Mouse (Mus musculus): ENCODE results near the gene Hoxc8. TPM values are rescaled to one million over a fixed set of nuclear protein-coding genes. Genes with fewer than 3 reads are reported as not detected.

Hoxc8 gene
- polyA plus RNA-seq, 1 experiment from 2014 or later, result not detected

DNA sequence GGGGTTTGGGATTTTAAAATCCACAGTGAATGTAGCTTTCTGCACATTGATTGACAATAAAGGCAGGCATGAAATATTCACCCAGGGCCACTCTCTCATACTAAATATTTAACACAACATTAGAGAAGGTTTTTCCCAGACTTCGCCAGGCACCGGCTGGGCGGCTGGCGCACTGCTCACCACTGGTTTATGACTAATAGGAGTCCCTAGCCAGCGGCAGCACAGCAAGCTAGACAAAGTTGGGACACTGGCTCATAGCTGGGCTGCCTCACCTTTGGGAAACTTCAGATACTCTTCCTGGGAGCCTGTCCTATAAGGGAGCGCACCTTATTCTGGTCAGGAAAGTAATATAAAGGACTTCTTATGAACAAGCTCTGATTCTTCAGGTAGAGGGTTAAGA is 36.8 kb upstream of the Hoxc8 start:
- no peak overlapping the region for H3K27ac ChIP-seq (ENCODE audit: low read depth, low read length)
- ATAC-seq (no peak), DNase-seq (ENCODE audit: low spot score) (no peak)
- H3K27me3 ChIP-seq (replicated peaks; ENCODE audit: control insufficient read depth, insufficient read depth, low read length), result peaks cover 98% of the 10 kb centered on the region
- H3K36me3 ChIP-seq (ENCODE audit: control insufficient read depth, insufficient read depth, low read length), result no peaks in the 10 kb centered on the region
- H3K4me2 ChIP-seq (ENCODE audit: low read length), result no peak overlapping the region
- H3K4me3 ChIP-seq (ENCODE audit: low read depth, low read length), result no peak overlapping the region
- no peaks in the 10 kb centered on the region for H3K9me3 ChIP-seq (replicated peaks; ENCODE audit: control insufficient read depth, low read length)
- no peaks in the 10 kb centered on the region for H3K4me1 ChIP-seq (ENCODE audit: control insufficient read depth, insufficient read depth, low read length)
- WGBS, result 2% methylated on average over 6 of the region's 6 CpGs
- H3K9ac ChIP-seq (ENCODE audit: low read length), result no peak overlapping the region

DNA sequence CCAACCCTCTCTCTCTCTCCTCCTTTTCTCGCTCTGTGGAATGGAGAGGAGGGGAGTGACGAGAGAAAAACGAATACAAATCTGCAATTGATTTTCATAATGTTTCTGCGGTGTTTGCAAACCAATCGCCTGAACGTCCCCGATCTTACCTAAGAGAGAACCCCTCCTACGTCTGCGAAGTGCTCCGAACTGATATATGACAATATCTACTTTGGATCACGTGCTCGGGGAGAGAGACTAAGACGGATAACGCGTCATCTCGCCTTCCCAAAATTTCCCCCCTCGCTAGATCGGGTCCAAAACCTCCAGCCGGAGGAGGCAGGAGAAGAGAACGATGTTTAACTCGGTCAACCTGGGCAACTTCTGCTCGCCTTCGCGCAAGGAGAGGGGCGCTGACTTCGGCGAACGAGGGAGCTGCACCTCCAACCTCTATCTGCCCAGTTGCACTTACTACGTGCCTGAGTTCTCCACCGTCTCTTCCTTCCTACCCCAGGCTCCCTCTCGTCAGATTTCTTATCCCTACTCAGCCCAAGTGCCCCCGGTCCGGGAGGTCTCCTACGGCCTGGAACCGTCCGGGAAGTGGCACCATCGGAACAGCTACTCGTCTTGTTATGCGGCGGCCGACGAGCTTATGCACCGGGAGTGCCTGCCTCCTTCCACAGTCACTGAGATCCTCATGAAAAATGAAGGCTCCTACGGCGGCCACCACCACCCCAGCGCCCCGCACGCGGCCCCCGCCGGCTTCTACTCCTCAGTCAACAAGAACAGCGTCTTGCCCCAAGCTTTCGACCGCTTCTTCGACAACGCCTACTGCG is 36.0 kb upstream of the Hoxc8 start, which contains the start of gene Hoxc11:
TSS of gene Hoxc11 (plus strand) at position 236 of the 815 bp plus-strand sequence.
- Histone ChIP-seq H3K4me1 (ENCODE audit: control insufficient read depth, insufficient read depth, low read length) (no peaks in the 10 kb centered on the region), H3K27me3 (replicated peaks; ENCODE audit: control insufficient read depth, insufficient read depth, low read length) (peaks cover 96% of the 10 kb centered on the region), H3K9me3 (replicated peaks; ENCODE audit: control insufficient read depth, low read length) (no peaks in the 10 kb centered on the region), H3K27ac (ENCODE audit: low read depth, low read length) (no peak within 1 kb of the TSS), H3K4me3 (ENCODE audit: low read depth, low read length) (no peak within 1 kb of the TSS), H3K36me3 (ENCODE audit: control insufficient read depth, insufficient read depth, low read length) (no peaks in the 10 kb centered on the region), H3K4me2 (ENCODE audit: low read length) (no peak within 1 kb of the TSS), H3K9ac (ENCODE audit: low read length) (no peak within 1 kb of the TSS)
- under 1% methylated on average over 55 of the region's 57 CpGs for WGBS
- ATAC-seq, result no peak
- no peak for DNase-seq (ENCODE audit: low spot score)

DNA sequence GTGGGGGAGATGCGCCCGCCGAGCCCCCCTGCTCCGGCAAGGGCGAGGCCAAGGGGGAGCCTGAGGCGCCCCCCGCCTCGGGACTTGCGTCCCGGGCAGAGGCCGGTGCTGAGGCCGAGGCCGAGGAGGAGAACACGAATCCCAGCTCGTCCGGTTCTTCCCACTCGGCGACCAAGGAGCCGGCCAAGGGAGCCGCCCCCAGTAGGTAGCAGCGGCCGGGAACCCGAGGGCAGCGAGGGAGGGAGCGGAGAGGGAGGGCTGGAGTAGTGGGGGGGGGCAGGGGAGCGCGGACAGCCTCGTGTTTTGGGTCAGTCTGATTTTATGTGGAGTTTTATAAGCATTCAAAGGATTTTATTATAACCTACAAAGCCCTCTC is 35.4 kb upstream of the Hoxc8 start:
- peaks cover 96% of the 10 kb centered on the region for H3K27me3 ChIP-seq (replicated peaks; ENCODE audit: control insufficient read depth, insufficient read depth, low read length)
- no peak overlapping the region for H3K4me2 ChIP-seq (ENCODE audit: low read length)
- H3K4me1 ChIP-seq (ENCODE audit: control insufficient read depth, insufficient read depth, low read length), result no peaks in the 10 kb centered on the region
- H3K36me3 ChIP-seq (ENCODE audit: control insufficient read depth, insufficient read depth, low read length), result no peaks in the 10 kb centered on the region
- DNase-seq (ENCODE audit: low spot score), result no peak
- H3K9me3 ChIP-seq (replicated peaks; ENCODE audit: control insufficient read depth, low read length), result no peaks in the 10 kb centered on the region
- ATAC-seq, result no peak
- 2% methylated on average over 28 of the region's 28 CpGs for WGBS
- H3K9ac ChIP-seq (ENCODE audit: low read length), result no peak overlapping the region
- no peak overlapping the region for H3K27ac ChIP-seq (ENCODE audit: low read depth, low read length)
- H3K4me3 ChIP-seq (ENCODE audit: low read depth, low read length), result no peak overlapping the region

DNA sequence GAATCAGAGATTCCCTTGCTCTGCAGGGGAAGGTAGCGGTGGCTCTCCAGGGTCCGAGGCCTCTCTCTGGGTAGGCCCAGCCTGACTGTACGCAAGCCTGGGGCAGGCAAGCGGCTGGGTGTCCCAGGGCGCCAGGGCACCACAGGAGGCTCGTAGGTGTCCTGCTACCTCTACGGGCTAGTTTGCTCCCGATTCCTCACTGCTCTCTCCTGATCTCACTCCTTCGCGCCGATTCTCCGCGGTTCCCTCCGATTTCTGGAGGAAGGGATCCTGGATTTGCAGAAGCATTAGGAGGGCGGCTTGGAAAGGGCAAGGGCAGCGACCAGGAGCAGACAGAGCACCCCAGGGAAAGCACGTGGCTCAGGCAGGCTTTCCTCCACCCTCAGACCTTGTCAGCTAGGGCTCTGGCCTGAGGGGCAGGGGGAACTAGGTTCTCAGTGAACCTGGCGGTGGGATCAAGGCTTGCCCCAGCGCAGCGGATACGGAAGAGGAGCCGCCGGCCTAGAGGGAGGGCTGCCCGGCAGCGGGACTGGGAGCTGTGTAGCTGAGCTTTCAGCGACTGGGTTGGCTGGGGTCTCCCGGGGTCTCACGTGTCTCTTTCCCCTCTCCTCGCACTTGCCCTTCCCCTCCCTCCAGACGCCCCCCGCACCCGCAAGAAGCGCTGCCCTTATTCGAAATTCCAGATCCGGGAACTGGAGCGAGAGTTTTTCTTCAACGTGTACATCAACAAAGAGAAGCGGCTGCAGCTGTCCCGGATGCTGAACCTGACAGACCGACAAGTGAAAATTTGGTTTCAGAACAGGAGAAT is 34.4 kb upstream of the Hoxc8 start:
- no peaks in the 10 kb centered on the region for H3K9me3 ChIP-seq (replicated peaks; ENCODE audit: control insufficient read depth, low read length)
- no peaks in the 10 kb centered on the region for H3K36me3 ChIP-seq (ENCODE audit: control insufficient read depth, insufficient read depth, low read length)
- no peaks in the 10 kb centered on the region for H3K4me1 ChIP-seq (ENCODE audit: control insufficient read depth, insufficient read depth, low read length)
- WGBS, result under 1% methylated on average over 39 of the region's 40 CpGs
- H3K4me3 ChIP-seq (ENCODE audit: low read depth, low read length), result no peak overlapping the region
- no peak overlapping the region for H3K27ac ChIP-seq (ENCODE audit: low read depth, low read length)
- H3K27me3 ChIP-seq (replicated peaks; ENCODE audit: control insufficient read depth, insufficient read depth, low read length), result peaks cover 95% of the 10 kb centered on the region
- H3K4me2 ChIP-seq (ENCODE audit: low read length), result no peak overlapping the region
- H3K9ac ChIP-seq (ENCODE audit: low read length), result no peak overlapping the region
- no peak for DNase-seq (ENCODE audit: low spot score)
- ATAC-seq, result no peak

DNA sequence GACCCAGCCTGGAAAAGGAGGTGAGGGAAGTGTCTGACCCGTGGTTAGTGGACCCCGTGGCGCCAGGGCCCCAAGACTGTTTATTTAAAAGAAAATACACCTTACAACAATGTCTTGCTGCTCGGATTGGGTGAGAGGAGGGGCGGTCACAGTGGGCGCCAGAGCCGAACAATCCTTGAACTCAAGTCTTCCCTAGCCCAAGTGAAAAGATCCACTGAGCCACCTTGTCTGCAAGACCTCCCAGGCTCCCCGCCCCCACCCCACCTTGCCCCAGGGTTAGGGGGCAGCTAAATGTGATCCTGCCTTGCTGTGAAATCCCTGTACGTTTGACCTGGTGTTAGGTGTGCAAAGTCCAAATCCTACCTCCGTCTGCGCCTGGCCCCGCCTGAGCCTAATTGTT is 33.5 kb upstream of the Hoxc8 start:
- no peaks in the 10 kb centered on the region for H3K4me1 ChIP-seq (ENCODE audit: control insufficient read depth, insufficient read depth, low read length)
- H3K4me3 ChIP-seq (ENCODE audit: low read depth, low read length), result no peak overlapping the region
- no peaks in the 10 kb centered on the region for H3K9me3 ChIP-seq (replicated peaks; ENCODE audit: control insufficient read depth, low read length)
- H3K9ac ChIP-seq (ENCODE audit: low read length), result no peak overlapping the region
- no peak overlapping the region for H3K4me2 ChIP-seq (ENCODE audit: low read length)
- 0% methylated on average over 12 of the region's 12 CpGs for whole genome bisulfite sequencing
- DNase-seq (ENCODE audit: low spot score) (no peak), ATAC-seq (no peak)
- H3K27me3 ChIP-seq (replicated peaks; ENCODE audit: control insufficient read depth, insufficient read depth, low read length), result peaks cover 94% of the 10 kb centered on the region
- no peak overlapping the region for H3K27ac ChIP-seq (ENCODE audit: low read depth, low read length)
- no peaks in the 10 kb centered on the region for H3K36me3 ChIP-seq (ENCODE audit: control insufficient read depth, insufficient read depth, low read length)

DNA sequence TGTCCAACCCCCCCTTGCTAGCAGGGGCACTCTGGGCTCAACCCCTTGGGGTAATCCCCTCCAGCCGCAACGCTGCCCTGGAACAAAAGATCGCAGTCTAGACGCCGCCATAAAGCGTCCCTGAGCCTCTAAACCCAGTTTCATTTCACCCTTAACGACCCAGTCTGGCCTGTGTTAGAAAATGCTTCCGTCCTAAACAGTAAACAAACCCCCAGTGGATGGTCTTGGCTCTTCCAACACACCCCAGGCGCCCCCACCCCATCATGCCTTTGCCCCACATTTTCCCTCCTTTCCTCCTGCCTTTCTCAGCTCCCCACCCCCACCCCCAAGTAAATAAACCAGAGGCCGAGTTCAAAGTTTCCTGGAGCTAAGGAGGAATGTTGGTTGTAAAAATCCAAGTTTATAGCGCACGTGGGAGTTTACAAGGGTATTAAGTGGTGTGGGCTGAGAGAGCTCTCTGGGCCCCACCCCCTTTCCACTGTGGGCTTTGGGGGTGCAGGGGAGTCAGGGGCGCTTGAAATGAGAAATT is 30.7 kb upstream of the Hoxc8 start:
- ATAC-seq, result no peak
- no peaks in the 10 kb centered on the region for H3K9me3 ChIP-seq (replicated peaks; ENCODE audit: control insufficient read depth, low read length)
- WGBS, result 0% methylated on average over 13 of the region's 13 CpGs
- H3K4me1 ChIP-seq (ENCODE audit: control insufficient read depth, insufficient read depth, low read length), result no peaks in the 10 kb centered on the region
- no peak overlapping the region for H3K4me2 ChIP-seq (ENCODE audit: low read length)
- no peak for DNase-seq (ENCODE audit: low spot score)
- no peak overlapping the region for H3K9ac ChIP-seq (ENCODE audit: low read length)
- H3K27me3 ChIP-seq (replicated peaks; ENCODE audit: control insufficient read depth, insufficient read depth, low read length), result peaks cover 91% of the 10 kb centered on the region
- no peaks in the 10 kb centered on the region for H3K36me3 ChIP-seq (ENCODE audit: control insufficient read depth, insufficient read depth, low read length)
- H3K27ac ChIP-seq (ENCODE audit: low read depth, low read length), result no peak overlapping the region
- H3K4me3 ChIP-seq (ENCODE audit: low read depth, low read length), result no peak overlapping the region

DNA sequence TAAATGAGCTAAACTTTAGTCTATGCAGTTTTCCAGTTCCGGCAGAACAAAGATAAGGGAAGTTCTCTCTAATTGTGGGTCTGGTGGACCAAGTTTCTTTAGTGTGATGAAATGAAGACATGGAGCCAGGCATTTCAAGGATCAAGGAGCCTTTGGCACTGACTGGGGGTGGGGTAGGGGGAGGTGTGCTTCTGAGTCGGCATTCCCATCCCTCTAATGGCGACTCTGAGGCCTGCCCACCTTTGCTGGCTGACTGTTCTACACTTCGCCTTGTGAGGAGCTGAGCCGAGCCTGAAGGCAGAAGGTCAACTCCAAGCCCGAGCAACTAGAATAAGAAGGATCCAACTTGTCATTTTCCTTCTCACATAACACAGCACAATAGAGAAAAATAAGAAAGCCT is 28.7 kb upstream of the Hoxc8 start:
- H3K4me2 ChIP-seq (ENCODE audit: low read length), result no peak overlapping the region
- WGBS, result 2% methylated on average over 6 of the region's 6 CpGs
- peaks cover 93% of the 10 kb centered on the region for H3K27me3 ChIP-seq (replicated peaks; ENCODE audit: control insufficient read depth, insufficient read depth, low read length)
- no peak overlapping the region for H3K4me3 ChIP-seq (ENCODE audit: low read depth, low read length)
- no peaks in the 10 kb centered on the region for H3K36me3 ChIP-seq (ENCODE audit: control insufficient read depth, insufficient read depth, low read length)
- no peak overlapping the region for H3K9ac ChIP-seq (ENCODE audit: low read length)
- no peaks in the 10 kb centered on the region for H3K9me3 ChIP-seq (replicated peaks; ENCODE audit: control insufficient read depth, low read length)
- no peak overlapping the region for H3K27ac ChIP-seq (ENCODE audit: low read depth, low read length)
- DNase-seq (ENCODE audit: low spot score) (no peak), ATAC-seq (no peak)
- no peaks in the 10 kb centered on the region for H3K4me1 ChIP-seq (ENCODE audit: control insufficient read depth, insufficient read depth, low read length)

DNA sequence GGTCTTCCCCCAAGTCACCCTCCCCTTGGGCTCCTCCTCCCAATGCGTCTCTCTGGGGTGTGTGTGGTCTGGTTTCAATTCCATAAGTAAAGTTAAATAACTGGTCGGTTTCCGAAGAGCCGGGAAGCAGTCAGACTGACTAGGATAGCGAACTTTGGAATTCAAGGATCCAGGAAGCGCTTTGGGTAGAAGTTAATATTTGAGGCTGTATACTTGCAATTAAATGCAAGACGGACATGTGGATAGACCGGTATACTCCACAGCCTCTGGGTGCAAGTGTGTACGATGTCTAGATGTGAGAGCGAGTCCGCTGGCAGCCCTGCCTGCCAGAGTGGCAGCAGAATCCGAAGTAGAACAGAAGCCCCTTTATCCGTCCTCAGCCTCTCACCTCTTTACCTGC is 27.9 kb upstream of the Hoxc8 start:
- Histone ChIP-seq H3K4me2 (ENCODE audit: low read length) (no peak overlapping the region), H3K4me3 (ENCODE audit: low read depth, low read length) (no peak overlapping the region), H3K9me3 (replicated peaks; ENCODE audit: control insufficient read depth, low read length) (no peaks in the 10 kb centered on the region), H3K27ac (ENCODE audit: low read depth, low read length) (no peak overlapping the region), H3K27me3 (replicated peaks; ENCODE audit: control insufficient read depth, insufficient read depth, low read length) (peaks cover 93% of the 10 kb centered on the region), H3K9ac (ENCODE audit: low read length) (no peak overlapping the region), H3K36me3 (ENCODE audit: control insufficient read depth, insufficient read depth, low read length) (no peaks in the 10 kb centered on the region), H3K4me1 (ENCODE audit: control insufficient read depth, insufficient read depth, low read length) (no peaks in the 10 kb centered on the region)
- 2% methylated on average over 13 of the region's 13 CpGs for WGBS
- ATAC-seq, result no peak
- DNase-seq (ENCODE audit: low spot score), result no peak

DNA sequence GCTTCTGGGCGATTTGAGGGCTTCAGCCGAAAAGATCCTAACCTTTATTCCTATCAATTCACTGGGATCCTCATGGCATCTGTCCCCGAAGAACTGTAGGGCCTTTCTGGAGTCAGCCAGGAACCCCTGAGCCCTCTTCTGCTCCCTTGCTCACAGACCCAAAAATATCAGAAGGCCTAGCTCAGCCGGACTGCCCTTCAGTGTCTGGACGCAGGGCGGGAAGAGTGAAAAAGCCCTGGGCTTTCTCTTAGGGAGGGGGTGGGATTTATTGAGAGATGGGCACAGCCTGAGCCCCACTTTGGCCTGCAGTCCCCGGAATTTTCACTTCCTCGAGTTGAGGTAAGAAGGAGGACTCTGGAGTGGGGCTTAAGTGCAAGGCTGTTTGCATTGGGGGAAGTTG is 27.1 kb upstream of the Hoxc8 start:
- no peak overlapping the region for H3K4me2 ChIP-seq (ENCODE audit: low read length)
- H3K9ac ChIP-seq (ENCODE audit: low read length), result no peak overlapping the region
- DNase-seq (ENCODE audit: low spot score), result no peak
- WGBS, result 1% methylated on average over 8 of the region's 8 CpGs
- no peak overlapping the region for H3K27ac ChIP-seq (ENCODE audit: low read depth, low read length)
- no peak overlapping the region for H3K4me3 ChIP-seq (ENCODE audit: low read depth, low read length)
- no peaks in the 10 kb centered on the region for H3K4me1 ChIP-seq (ENCODE audit: control insufficient read depth, insufficient read depth, low read length)
- H3K27me3 ChIP-seq (replicated peaks; ENCODE audit: control insufficient read depth, insufficient read depth, low read length), result peaks cover 92% of the 10 kb centered on the region
- ATAC-seq, result no peak
- H3K36me3 ChIP-seq (ENCODE audit: control insufficient read depth, insufficient read depth, low read length), result no peaks in the 10 kb centered on the region
- H3K9me3 ChIP-seq (replicated peaks; ENCODE audit: control insufficient read depth, low read length), result no peaks in the 10 kb centered on the region
